Mouse (Mus musculus): ENCODE results near the gene Nrxn3. TPM values are rescaled to one million over a fixed set of nuclear protein-coding genes. Genes with fewer than 3 reads are reported as not detected.

Nrxn3 gene
- polyA plus RNA-seq, 1 experiment from 2014 or later, result 4.8 TPM

DNA sequence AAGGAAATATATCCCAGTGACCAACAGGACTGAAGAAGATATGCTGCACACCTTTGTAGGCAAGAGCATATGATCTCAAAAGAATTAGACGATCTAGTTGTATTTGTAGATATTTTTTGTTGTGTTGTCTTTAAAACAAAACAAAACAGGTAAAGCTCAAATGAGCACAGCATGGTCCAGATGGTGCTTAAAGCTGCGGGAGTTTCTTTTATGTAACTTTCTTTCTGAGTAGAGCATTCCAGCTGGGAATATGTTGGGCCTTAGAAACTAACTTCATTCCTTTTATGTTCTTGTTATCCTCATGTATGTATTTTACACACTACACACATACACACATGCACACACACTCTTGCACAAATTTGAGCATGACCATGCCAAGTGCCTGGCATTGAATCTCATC, 1545.4 kb downstream of the Nrxn3 start:
- Histone ChIP-seq H3K27ac (no peak overlapping the region), H3K27me3 (ENCODE audit: insufficient read depth, poor library complexity, severe bottlenecking) (no peaks in the 10 kb centered on the region), H3K36me3 (no peaks in the 10 kb centered on the region), H3K9me3 (no peaks in the 10 kb centered on the region), H3K4me3 (no peak overlapping the region), H3K4me1 (no peaks in the 10 kb centered on the region)
- no peak for DNase-seq (ENCODE audit: low spot score)
- WGBS, result 87% methylated on average over 2 of the region's 2 CpGs

DNA sequence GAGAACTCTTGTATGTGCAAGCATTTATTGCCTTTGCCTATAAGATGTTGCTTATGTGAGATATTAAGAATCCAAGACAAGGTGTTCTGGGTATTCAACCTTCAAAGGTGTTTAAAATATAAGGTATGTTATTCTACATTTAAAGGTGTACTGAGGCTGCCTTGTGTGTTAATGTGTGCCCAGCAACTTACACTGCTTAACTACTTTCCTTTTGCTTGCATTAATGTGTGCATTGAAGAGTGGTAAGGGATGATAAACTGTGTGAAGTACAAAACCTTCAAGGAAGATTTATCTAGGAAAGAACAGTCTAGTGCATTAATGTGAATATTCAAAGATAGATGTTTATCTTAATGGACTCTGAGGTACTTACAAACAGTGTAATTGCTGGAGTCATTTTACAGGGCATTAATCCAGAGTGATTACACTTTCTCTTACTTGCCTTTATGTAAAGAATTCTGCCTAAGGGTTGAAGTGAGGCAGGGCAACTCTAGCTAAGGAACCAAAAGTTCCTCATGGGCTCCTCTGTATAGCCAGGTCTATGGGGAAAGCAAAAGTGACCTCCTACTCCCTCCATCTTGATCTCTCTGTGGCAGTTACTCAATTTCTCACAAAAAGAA, 1548.2 kb downstream of the Nrxn3 start:
- DNase-seq (ENCODE audit: low spot score), result no peak
- no peak overlapping the region for H3K4me3 ChIP-seq
- H3K4me1 ChIP-seq, result no peaks in the 10 kb centered on the region
- H3K27ac ChIP-seq, result no peak overlapping the region
- no peaks in the 10 kb centered on the region for H3K36me3 ChIP-seq
- no peaks in the 10 kb centered on the region for H3K9me3 ChIP-seq
- H3K27me3 ChIP-seq (ENCODE audit: insufficient read depth, poor library complexity, severe bottlenecking), result no peaks in the 10 kb centered on the region

DNA sequence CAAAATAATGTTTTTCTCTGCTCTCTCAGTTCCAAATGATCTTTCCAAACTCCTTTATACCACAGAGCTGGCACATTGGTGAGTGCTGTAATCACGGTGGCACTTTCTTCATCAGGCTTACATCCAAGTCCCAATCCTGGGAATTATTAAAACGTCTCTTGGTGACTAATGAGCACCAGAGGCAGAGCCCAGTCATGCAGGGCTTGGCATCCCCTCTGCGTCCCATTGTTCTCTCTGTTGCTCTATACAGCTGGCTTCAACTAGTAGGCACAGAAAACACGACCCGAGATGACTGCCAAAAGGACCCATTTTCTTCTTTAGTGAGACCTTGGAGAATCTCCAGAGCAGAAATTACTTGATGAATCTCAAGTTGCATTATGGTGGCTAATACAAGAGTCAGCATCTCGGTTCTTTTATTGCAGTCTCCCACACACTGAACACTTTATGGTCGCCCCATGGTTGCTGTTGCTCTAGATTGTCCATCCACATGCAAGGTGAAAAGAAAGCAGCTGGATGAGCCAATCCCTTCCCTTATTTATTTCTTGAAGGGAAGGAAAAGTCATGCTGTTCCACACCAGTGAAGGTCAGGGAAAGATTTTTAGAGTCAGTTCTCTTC, 1552.1 kb downstream of the Nrxn3 start:
- DNase-seq (ENCODE audit: low spot score), result no peak
- no peaks in the 10 kb centered on the region for H3K27me3 ChIP-seq (ENCODE audit: insufficient read depth, poor library complexity, severe bottlenecking)
- H3K9me3 ChIP-seq, result no peaks in the 10 kb centered on the region
- 87% methylated on average over 7 of the region's 7 CpGs for WGBS
- no peaks in the 10 kb centered on the region for H3K4me1 ChIP-seq
- H3K4me3 ChIP-seq, result no peak overlapping the region
- no peak overlapping the region for H3K27ac ChIP-seq
- H3K36me3 ChIP-seq, result no peaks in the 10 kb centered on the region

DNA sequence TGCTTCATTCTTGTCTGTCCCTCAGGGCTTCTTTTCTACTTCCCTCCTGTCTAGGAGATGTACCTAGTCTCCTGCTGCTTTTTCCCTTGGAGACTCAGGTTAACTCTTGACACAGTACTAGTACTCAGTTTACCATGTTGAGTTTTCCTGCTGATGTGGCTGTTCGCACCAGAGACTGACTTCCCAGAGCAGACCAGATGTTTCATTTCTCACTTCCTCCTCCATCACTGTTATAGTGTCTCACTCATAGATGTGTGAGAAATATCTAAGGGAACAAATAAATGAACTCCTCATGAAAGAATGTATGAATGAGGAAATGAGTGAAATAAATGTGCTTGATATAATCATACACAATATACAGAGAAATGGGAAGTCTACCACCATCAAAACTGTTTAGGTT, 1558.6 kb downstream of the Nrxn3 start:
- no peak for DNase-seq (ENCODE audit: low spot score)
- H3K27me3 ChIP-seq (ENCODE audit: insufficient read depth, poor library complexity, severe bottlenecking), result no peaks in the 10 kb centered on the region
- 90% methylated on average over 1 of the region's 1 CpGs for WGBS

DNA sequence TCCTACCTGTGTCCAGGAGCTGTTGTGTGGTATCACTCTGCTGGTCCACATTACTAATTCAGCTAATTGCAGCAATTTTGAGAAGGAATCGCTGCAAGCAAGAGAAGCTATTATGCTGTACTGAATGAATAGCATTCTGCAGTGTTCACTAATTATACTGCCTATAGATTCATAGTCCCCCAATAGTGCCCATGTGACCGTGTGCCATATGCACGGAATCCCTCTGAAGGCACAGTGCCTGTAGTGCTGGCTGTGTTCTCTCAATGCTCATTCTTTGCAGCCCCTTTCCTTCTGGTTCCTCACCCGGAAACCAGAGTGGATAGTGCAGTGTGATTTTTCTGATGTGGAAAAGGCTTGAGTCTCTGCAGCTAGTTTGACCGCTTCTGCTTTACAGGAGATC, 1560.3 kb downstream of the Nrxn3 start:
- Histone ChIP-seq H3K4me1 (no peaks in the 10 kb centered on the region), H3K36me3 (no peaks in the 10 kb centered on the region), H3K27ac (no peak overlapping the region), H3K27me3 (ENCODE audit: insufficient read depth, poor library complexity, severe bottlenecking) (no peaks in the 10 kb centered on the region), H3K4me3 (no peak overlapping the region), H3K9me3 (no peaks in the 10 kb centered on the region)
- WGBS, result 79% methylated on average over 5 of the region's 5 CpGs
- no peak for DNase-seq (ENCODE audit: low spot score)

More for the DNA sequence above, 1558.6 kb downstream of the Nrxn3 start:
- Histone ChIP-seq H3K4me3 (no peak overlapping the region), H3K27ac (no peak overlapping the region), H3K4me1 (no peaks in the 10 kb centered on the region), H3K9me3 (no peaks in the 10 kb centered on the region), H3K36me3 (no peaks in the 10 kb centered on the region)

DNA sequence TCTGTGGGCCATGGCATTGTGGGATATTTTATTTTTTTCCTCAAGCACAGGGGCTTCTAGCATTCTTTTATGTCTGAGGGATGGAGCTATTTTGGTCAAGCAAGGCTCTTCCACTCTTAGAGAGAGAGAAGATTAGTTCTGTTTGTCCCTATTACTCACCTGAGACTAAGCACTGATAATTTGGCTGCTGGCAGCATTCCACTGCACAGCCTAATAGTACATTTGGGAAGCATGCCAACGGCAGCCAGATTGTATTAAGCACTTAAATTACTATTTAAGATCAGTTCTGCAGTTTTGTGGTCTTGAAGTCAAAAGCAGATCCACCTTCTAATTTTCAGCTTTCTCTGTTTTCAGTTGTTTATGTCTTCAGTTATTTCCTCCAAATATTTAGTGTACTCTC, 1580.0 kb downstream of the Nrxn3 start:
- Histone ChIP-seq H3K4me1 (no peaks in the 10 kb centered on the region), H3K4me3 (no peak overlapping the region), H3K9me3 (no peaks in the 10 kb centered on the region), H3K27me3 (ENCODE audit: insufficient read depth, poor library complexity, severe bottlenecking) (no peaks in the 10 kb centered on the region), H3K27ac (no peak overlapping the region), H3K36me3 (no peaks in the 10 kb centered on the region)
- WGBS, result 74% methylated on average over 1 of the region's 1 CpGs
- no peak for DNase-seq (ENCODE audit: low spot score)

DNA sequence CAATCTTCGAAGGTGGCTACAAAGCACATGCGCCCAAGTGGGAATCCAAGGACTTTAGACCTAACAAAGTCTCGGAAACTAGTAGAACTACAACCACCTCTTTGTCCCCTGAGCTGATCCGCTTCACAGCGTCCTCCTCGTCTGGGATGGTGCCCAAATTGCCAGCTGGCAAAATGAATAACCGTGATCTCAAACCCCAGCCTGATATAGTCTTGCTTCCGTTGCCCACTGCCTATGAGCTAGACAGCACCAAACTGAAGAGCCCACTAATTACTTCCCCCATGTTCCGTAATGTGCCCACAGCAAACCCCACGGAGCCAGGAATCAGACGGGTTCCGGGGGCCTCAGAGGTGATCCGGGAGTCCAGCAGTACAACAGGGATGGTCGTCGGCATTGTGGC, 1609.1 kb downstream of the Nrxn3 start:
- DNase-seq (ENCODE audit: low spot score), result no peak
- Histone ChIP-seq H3K27me3 (ENCODE audit: insufficient read depth, poor library complexity, severe bottlenecking) (no peaks in the 10 kb centered on the region), H3K9me3 (no peaks in the 10 kb centered on the region), H3K36me3 (no peaks in the 10 kb centered on the region), H3K27ac (no peak overlapping the region), H3K4me3 (no peak overlapping the region), H3K4me1 (no peaks in the 10 kb centered on the region)
- 87% methylated on average over 15 of the region's 15 CpGs for WGBS

DNA sequence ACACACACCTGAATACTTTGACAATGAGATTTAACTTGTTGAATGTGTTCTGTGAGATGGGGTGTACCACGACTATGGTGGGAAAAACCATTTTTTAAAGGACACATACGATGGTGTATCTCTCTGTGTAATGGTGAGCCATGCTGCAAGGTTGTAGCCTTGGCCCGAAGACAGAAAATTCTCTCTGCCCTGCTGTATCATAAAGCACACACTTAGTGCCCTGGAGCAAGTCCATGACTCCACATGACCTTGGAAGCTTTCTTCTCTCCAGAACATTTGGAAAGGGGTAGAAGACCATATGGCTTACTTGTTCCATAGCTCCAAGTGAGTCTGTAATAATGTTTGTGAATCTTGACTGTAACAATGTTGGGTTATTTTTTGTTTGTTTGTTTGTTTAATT, 1609.8 kb downstream of the Nrxn3 start:
- WGBS, result 84% methylated on average over 3 of the region's 3 CpGs
- Histone ChIP-seq H3K4me1 (no peaks in the 10 kb centered on the region), H3K36me3 (no peaks in the 10 kb centered on the region), H3K27me3 (ENCODE audit: insufficient read depth, poor library complexity, severe bottlenecking) (no peaks in the 10 kb centered on the region), H3K9me3 (no peaks in the 10 kb centered on the region), H3K4me3 (no peak overlapping the region), H3K27ac (no peak overlapping the region)
- DNase-seq (ENCODE audit: low spot score), result no peak

DNA sequence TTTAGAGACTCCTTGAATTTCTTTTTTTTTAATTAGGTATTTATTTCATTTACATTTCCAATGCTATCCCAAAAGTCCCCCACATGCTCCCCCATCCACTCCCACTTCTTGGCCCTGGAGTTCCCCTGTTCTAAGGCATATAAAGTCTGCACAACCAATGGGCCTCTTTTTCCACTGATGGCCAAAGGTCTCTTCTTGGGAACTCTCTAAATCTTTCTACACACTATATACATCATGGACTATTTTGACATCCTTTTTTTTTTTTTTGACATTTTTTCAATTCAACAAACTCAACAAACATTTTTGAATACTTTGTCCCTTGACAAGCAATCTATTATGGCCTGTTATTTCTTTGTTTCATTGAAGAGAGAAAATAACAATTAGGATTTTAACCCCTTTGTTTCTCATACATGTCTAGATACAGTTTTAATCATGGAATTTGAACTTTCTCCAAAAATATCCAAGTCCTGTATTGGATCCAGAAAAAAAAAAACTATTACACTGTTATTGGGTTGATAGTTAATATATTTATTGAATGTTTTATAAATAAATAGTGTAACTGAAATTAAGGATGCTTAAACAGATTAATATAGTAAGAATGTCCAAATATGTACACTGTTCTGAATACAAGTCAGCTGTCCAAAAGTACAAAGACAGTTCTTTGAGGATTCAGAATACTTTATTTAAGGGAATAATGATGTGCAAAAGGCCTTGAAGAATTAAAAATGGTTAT, 1615.0 kb downstream of the Nrxn3 start:
- H3K4me3 ChIP-seq, result no peak overlapping the region
- no peak overlapping the region for H3K27ac ChIP-seq
- DNase-seq (ENCODE audit: low spot score), result no peak
- no peaks in the 10 kb centered on the region for H3K27me3 ChIP-seq (ENCODE audit: insufficient read depth, poor library complexity, severe bottlenecking)
- H3K4me1 ChIP-seq, result no peaks in the 10 kb centered on the region
- no peaks in the 10 kb centered on the region for H3K36me3 ChIP-seq
- no peaks in the 10 kb centered on the region for H3K9me3 ChIP-seq

DNA sequence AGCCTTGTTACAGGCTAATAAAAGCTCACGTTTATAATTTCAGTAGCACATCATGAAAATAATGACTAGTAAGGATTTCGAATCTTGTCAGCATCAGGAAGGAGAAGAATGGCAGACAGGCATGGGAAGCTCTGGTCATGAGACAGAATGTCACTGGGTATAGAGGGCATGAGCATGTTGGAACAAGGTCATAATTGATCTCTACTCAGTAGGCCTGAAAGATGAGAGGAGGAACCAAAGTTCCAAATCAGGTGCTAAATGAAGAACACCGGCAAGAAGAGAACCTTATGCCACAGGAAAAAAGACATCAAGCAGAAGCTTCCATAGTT, 1615.5 kb downstream of the Nrxn3 start:
- Histone ChIP-seq H3K4me3 (no peak overlapping the region), H3K27me3 (ENCODE audit: insufficient read depth, poor library complexity, severe bottlenecking) (no peaks in the 10 kb centered on the region), H3K36me3 (no peaks in the 10 kb centered on the region), H3K4me1 (no peaks in the 10 kb centered on the region), H3K27ac (no peak overlapping the region), H3K9me3 (no peaks in the 10 kb centered on the region)
- WGBS, result 78% methylated on average over 3 of the region's 3 CpGs
- no peak for DNase-seq (ENCODE audit: low spot score)

Small RNAs within 50 kb of the gene (microRNA-seq; reads per million reads assigned to microRNA genes)
- gene Gm23989 (not detected), gene Gm27313 (not detected)
